Mouse (Mus musculus) layer of hippocampus, adult 8-10 months (tissue): ENCODE measurements around the gene Jpt2. TPM values are rescaled to one million over a fixed set of nuclear protein-coding genes. Genes with fewer than 3 reads are reported as not detected.
"Not testable (repeated sequence)": the region's sequence is repeated elsewhere in the genome, so short reads cannot be mapped to it uniquely, and the experiment has no call there.

Source experiments
- DNase-seq, 2 experiments: peaks; one replicate each; pipeline ENCODE4 v3.0.0; 2022; ENCODE audit warnings: low spot score in 2 of 2
- total RNA-seq, 4 experiments: library from RNA; stranded (reverse); gene quantifications; 2 replicates each; pipeline ENCODE4 v1.2.4; 2022

Gene Jpt2
- total RNA-seq = 1 to 10 TPM; 5.5 to 8.8 (median 7.9) TPM

DNA sequence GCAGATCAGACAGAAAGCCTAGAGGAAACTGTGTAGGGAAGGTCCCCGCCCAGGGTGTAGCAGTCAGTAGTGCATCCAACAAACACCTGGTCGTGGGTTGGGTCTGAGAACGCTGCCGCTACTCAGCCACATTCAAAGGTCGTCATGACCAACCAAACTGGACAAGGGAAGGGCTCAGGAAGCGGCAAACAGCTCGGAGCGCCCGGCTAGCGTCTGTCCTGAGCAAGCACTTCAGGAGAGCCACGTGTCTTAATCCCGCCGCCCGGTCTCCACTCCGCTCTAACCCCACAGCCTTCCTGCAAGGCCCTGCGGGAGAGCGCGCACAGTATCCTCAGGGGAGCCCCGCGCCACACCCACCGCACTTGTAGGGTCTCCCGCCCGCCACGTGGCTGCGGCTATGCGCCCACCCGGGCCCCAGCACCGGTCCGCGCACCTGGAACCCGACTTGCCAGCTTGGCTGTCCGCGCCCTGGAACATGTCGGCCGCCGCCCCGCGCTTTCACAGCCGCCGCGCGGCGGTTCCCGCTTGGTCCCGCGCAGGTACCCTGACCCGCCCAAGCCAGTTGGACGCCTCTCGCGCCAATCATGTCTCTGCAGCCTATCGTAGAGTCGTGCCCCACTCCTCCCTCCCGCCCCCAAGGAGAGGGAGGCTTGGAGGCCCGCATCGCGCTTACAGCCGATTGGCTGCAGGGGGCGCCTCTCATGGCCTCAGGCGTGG, at the start of gene Jpt2:
Gene Jpt2 (minus strand): TSS at position 555 of the 717 bp plus-strand sequence.
- DNase-seq = peak; percentile 96 to 97

DNA sequence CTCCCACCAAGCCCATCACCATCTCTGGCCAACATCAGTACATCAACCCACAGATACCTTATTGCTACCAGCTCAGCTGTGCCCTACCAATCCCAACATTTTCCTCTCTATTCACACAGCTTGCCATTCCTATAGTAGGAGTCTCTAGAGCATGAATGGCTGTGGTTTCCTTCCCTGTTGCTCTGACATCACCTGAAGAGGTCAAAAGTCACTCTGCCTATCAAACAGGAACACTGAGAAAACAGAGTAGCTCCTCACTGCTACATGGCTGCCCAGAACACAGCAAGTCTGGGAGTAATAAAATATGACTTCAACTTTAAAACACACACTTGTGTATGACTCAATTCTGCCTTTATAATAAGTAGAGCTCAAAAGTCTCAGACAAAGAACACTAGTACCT, 47.0 kb upstream of the Jpt2 start:
- DNase-seq = no peak

DNA sequence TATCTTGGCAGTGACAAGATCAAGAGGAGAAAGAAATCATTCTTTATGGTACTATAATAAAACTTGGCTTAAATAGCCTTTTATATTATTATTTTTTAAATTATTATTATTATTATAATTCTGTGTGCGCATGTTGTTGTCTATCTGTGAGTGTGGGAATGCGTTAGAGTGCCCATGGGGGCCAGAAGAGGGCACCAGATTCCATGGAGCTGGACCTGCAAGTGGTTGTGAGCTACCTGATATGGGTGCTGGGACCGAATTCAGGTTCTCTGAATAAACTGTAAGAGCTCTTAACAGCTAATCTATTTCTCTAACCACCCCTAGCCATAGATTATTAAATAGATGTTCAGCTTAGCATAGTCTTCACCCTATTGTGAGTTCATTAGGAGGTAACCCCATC, 44.6 kb upstream of the Jpt2 start:
- no peak for DNase-seq

DNA sequence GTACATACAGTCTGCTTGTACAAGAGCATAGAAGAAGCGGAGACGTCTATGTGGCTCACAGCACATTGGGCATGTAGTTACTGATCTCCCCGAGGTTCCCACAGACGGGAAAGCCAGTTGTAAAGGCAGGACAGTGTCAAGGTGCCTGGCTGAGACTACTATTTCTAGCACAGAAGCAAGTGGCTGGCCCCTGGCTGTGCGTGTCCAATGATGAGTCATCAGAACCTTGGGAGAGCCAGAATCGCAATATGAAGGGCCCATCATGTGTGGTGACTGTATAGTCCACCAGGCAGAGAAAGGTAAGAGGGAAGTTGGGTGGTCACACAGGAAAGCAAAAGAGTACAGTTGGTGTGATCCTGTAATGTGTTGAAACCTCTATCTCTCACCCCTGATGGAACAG, 34.2 kb upstream of the Jpt2 start:
- DNase-seq = no peak

DNA sequence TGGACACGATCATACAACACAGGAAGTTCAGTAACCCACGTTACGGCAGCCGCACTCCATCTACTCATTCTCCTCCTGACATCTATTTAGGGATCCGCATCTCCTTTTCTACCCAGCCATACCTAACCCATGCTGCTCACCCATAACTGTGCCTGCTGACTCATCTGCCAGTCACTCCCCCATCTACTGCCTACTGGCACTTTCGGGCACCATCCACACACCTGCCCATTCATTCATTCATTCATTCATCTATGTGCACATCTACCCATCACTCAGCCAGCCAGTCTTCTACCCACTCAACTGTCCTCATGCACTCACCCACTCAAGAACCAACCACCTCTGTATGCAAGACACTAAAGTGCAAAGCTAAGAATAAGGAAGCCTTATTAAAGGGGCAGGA, 26.7 kb upstream of the Jpt2 start:
- DNase-seq = no peak

DNA sequence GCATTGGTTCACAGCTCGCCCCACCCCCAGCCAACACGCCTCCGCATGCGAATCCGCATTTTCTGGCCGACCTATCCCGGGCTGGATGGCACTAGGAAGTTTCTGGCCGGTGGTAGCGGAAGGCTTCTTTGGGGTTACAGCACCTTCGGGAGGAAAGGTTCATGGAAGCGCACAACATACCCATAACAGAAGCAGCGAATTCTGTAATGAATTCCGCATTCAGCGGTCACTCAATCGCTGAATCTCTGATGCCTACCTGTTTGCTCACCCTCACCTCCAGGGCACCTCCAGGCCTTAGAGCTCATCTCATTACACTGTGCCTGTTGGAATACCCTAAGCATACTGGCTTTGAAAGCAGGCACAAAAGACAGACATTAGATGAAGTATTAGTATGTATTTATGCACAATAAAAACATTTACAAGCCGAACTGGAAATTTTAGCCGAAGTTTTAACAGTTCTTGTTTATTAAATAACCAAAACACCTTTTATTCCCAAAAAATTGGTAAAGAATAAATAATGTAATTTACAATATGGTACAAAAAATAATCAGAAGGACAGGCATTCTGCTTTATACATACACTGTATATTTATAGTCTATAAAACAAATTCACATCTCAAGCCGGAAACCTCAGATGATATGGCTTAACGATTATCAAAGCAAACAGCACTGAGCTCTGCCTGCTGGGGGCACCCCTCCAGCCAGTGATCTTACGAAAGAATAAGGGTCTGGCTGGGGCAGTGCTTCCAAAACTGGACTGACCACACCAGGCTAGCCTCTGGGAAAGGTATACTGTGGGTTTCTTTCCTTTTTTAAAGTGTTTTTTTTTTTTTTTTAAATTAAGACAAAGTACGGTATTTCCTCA, 595 bp upstream of the Jpt2 start:
- no peak for DNase-seq

DNA sequence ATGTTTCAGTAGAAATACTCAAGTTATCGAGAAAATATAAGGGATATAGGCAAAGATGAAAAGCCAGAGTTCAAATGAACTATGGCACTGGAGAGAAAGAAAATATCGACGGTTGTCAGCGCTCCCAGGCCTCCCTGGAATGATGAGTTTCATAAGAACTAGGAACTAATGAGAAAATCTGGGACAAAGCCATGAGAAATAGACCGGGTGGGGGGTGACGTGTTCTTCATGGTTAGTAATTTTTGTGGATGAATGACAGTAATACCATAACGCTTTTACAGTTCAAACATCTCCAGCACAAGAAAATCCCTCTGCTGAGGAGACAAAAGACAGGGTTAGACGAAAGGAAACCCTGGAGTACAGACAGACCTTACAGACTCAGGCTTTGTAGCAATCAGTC, 1.1 kb downstream of the Jpt2 start:
- DNase-seq = no peak

DNA sequence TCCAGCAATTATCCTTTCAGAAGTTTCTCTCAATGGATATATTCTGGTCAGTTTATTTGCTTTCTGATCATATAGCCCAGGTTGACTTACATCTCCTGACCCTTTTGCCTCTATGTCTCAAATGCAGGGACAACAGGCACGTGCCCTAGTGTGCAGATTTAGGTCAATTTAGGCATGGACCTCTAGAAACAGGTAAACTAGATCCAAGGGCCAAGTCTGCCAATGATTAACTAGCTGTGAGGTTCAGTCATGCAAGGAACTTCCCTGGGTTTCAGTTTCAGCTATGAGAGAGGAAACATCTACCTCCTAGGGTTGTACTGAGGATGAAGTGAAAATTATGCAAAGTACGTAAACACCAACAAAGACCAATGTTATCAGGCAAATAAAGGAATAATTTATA, 7.2 kb downstream of the Jpt2 start:
- no peak for DNase-seq

DNA sequence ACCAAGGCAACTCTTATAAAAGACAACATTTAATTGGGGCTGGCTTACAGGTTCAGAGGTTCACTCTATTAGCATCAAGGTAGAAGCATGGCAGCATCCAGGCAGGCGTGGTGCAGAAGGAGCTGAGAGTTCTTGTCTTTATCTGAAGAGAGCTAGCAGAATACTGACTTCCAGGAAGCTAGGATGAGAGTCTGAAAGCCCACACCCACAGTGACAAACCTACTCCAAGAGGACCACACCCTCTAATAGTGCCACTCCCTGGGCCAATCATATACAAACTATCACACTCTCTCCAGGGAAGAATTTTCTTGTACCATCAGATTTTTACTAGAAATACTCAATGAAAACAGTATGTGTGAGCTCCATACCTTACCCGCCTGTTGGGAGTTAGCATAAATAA, 9.8 kb downstream of the Jpt2 start:
- no peak for DNase-seq

DNA sequence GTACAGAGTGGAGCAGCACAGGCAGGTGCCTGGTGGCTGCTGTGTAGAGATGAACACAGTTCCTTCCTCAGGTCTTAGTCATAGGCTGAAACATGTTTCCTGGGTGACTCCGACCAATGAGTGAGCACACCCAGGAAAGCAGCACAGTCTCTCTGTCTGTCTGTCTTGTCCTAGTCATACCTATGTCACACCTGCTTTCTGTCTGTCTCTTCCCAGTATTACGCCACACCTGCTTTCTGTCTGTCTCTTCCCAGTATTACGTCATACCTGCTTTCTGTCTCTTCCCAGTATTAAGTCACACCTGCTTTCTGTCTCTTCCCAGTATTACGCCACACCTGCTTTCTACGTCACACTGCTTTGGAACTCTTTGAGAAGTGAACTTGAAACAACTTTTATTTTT, 12.3 kb downstream of the Jpt2 start:
- DNase-seq = no peak

DNA sequence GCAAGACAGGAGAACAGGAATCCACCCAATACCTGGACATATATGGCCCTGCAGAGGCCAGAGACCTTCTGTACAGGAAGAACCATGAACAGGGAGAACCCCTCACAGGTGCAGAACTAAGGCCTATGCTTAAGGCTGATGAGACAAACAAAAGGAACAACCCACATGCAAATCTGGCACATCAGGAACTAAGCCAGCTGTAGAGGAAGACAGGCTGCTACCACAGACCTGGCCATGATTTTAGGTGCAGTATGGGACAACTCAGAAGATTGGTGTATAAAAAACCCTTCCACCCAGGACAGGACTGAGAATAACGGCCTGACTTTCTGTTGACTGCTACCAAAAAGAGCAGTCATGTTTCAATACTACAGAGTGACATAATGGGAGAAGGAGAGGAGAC, 16.9 kb downstream of the Jpt2 start:
- not testable (repeated sequence) for DNase-seq

DNA sequence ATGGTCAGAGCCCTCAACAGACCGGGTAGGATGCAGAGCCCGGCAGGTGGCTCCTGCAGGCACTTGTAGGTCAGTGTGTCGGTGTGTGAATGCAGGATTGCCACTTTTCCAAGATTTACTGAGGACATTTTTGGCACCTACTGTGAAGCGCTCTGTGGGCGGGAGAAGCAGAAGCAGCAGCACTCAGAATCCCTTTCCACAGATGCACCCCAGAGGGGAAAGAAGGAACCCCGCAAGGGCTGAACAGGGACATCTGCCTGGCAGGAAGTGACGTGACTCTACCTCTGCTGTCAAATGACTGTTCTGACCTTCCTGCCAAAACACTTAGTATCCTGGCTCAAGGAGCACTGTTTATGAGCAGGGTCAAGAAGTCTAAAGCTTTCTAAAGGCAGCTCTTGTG, 17.5 kb downstream of the Jpt2 start:
- DNase-seq = peak in 1 of 2 experiments; percentile 14

DNA sequence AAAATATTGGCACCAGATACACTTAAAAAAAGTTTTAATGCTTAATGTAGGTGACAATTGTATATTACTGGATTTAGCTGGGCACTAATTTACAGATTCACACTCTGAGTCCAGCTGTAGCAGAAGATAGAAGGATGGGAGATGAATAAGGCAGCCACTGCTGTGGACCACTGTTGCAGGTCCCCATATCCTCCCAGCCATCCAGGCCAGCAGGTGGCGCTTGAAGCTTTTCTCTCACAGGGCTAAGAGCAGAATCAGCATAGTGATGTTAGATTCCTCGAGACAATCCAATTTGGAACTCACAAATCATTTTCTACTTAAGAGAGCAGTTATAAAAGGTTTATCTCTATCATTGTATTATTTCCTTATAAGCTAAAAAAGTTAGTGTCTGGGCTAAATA, 18.0 kb downstream of the Jpt2 start:
- DNase-seq = peak in 1 of 2 experiments; percentile 34

DNA sequence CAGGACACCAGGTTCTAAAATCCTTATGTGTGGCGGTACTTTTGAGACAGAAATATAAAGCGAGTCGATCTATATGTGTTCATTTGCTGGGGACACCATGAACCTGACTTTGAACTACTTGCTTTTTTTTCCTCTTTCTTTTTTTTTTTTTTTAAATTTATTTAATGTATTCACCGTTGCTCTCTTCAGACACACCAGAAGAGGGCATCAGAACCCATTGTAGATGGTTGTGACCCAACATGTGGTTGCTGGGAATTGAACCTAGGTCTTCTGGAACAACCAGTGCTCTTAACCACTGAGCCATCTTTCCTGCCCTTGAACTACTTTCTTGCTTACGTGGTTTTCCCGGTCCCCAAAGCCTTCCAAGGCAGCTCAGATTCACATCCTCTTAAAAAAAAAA, 23.2 kb downstream of the Jpt2 start:
- DNase-seq = no peak

DNA sequence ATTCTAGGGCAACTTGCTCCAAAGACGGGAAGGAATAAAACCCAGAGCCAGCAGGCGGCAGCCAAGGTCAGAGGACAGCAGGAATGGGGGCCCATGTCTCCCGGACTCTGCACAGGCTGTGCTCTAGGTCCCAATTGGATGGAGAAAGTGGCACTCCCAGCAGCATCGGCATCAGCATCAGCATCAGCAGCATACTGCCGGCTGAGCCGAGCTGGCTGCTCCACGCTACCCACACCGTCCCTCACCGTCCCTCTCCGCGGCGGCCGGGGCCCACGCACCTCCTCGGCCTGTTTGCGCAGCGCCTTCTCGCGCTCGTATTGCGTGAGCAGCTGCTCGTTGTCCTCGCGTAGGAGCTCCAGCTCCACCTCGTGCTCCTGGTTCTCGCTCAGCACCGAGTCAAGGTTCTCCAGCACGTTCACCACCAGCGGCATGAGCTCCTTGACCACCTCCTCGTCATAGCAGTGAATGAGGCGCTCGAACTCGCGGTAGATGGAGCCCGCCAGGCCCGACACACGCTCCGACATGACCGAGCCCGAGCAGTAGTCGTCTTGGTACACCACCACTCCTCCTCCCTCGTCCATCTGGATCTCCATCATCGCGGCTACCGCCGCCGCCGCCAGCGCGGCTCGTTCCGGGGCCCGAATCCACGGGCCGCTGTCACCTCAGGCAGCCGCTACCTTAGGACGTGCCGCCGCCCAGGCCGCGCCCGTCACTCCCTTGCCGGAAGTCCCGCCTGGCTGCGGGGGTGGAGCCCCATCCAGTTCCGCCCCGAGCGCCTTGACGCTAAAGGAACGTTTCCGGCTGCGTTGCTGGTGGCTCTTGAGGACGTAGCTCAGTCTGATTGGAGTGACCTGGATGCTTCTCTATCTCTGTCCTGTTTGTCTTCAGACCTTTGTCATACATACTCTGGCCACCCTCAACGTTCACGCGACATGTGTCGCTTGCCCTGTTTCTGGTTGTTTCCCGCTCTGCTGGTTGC, 23.9 kb downstream of the Jpt2 start, which contains the start of gene Mapk8ip3:
Gene Mapk8ip3 (minus strand): TSS at position 719 of the 979 bp plus-strand sequence.
- DNase-seq = peak; percentile 91 to 95

DNA sequence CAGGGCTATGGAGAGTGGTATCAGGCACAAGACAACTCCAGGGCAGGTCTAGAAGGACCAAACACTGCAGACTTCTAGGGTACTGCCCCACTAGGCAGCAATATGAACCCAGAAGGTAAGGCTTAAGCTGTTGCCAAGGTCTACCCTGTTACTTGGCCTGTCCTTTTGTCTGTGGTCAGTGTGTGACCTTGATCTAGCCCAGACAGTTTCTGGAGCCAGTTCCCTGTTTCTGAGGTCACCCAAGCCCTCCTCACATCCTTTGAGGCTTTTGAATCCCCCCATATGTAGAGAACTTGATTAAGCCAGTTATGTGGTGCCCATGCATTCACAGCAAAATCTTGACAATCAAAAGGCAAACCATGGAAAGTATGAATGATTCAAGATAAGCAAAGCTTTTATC, 24.8 kb downstream of the Jpt2 start:
- DNase-seq = no peak

DNA sequence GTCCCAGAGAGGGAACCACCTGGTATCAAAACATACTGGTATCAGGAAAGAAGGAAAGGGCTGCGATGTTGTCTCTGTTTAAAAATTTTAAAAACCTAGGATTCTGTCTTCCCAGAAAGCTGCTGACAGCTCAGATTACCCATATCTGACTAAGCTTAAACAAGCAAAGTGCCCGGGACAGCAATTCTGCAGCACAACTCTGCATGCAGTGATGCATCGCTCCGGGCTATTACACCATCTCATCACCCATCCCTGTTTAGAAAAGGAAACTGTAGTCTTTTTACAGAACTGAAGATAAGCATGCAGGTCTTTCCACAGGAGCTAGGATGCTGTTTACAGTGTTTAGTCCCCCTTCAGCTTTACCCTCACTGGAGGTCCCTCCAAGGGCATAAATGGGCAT, 25.6 kb downstream of the Jpt2 start:
- DNase-seq = no peak

DNA sequence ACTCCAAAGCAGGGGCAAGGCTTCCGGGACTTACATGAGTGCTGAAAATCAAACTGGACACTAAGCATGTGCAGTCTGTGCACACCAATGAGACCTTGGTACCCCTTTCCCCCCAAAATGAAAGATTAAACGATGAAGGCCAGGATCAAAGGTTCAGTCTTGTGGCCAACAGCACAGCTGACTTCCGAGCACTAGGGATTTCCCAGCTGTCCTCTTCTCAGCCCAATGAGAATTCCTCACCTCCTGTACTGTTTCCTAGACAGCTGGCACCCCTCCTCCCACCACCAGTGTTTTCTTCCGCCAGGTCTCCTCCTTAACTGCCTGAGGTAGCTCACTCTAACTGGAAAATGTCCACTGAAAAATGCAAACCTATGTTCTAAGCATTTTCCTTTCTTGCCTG, 27.3 kb downstream of the Jpt2 start:
- no peak for DNase-seq

DNA sequence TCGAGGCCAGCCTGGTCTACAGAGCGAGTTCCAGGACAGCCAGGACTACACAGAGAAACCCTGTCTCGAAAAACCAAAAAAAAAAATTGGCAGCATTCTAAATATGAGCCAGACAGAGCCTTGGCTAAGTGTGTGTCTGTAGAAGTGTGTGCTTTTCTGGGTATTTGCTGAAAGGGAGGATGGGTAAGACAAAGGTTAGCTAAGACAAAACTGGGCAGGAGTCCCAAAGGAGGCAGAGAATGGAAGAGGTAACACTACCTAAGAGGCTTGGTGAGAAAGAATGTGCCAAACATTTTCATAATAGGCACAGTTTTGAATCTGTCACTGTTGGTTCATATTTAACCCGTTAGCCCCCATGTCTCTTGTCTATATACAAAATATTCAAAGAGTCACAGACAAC, 28.1 kb downstream of the Jpt2 start:
- DNase-seq = no peak

DNA sequence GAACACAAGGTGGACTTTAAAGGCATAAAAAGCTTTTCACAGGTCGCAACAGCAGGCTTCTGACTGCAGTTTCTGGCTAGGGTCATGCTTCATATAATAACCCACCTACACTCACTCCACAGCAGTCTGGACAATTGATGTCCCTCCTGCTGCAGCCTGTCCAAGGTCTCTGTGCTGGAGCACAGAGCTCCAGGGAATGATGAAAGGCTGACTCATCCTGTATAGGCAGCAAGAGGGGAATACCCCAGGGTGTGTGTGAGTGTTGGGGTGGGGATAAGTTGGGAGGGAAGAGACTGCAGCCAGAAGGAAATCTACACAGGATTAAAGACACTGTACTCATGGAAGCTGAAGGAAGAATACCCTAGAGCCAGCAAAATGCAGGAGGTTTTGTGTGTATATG, 31.0 kb downstream of the Jpt2 start:
- no peak for DNase-seq

DNA sequence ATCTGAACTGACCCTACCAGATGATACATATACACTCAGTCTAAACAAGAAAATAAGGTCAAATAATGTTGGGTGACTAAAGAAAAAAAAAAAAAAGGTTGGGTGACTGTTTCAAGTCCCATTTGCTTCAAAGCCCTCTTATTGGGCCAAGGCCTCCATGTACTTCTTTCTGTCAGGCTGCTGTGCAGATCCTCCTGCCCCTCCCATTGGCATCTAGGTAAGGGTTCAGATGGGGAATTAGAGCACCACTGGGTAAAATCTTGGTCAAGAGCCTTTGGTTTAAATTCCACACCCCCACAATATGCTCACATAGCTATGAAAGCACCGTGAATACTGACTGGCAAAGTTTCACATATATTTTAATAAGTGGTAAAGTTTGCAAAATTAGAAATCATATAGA, 37.2 kb downstream of the Jpt2 start:
- DNase-seq = no peak

DNA sequence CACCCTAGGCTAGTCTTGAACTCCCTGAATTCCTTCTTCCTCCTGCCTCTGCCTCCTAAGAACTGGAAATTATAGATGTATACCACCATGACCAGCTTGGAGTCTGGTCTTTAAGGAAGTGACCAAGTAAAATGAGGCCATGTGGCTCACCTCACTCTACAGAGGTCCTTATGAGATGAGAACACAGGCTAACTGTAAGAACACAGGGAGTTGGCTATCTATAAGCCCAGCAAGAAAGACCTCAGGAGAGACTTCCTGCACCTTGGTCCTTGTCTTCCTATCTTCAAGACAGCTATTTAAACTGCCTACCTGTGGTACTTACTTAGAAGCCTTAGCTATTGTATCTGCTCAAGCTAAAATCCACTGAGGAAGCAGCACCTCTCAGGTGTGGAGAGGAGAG, 46.5 kb downstream of the Jpt2 start:
- no peak for DNase-seq
